Mouse (Mus musculus) ES-E14 (cell line): Measurements from ENCODE around the gene Hoxc12.

Experiments used
- CHD2 ChIP-seq: IDR thresholded peaks from 2 replicates; pipeline ENCODE4 v1.6.1; 2014; ENCODE audit warnings: mild to moderate bottlenecking, low read depth, low read length, inconsistent platforms
- HCFC1 ChIP-seq: IDR thresholded peaks from 2 replicates; pipeline ENCODE4 v1.6.1; 2012; ENCODE audit warnings: low read length, inconsistent platforms, borderline replicate concordance; ENCODE audit not compliant: insufficient read depth
- MAFK ChIP-seq: IDR thresholded peaks from 2 replicates; pipeline ENCODE4 v1.6.1; 2014; ENCODE audit warnings: mild to moderate bottlenecking, low read depth, low read length, inconsistent platforms; ENCODE audit not compliant: insufficient read depth
- ZNF384 ChIP-seq: IDR thresholded peaks from 2 replicates; pipeline ENCODE4 v1.6.1; 2012; ENCODE audit warnings: low read depth, low read length, inconsistent platforms

- TF ChIP-seq HCFC1 = no peak
- no peak for TF ChIP-seq ZNF384
- no peak for TF ChIP-seq MAFK
- no peak for TF ChIP-seq CHD2
These were observed 48.0 kb downstream of the Hoxc12 start for GRCm38 (mm10) chr15:102984521-102984920.
